Mouse (Mus musculus): ENCODE results near the gene Mga.

GRCm38 (mm10) chr2:119993515-119993914 lies 96.5 kb downstream of the Mga start:
- no peak for TF ChIP-seq POLR2A (IDR thresholded peaks at IDR 0.05; ENCODE audit: borderline replicate concordance, control insufficient read depth, low read depth, low read length)
- no peak for TF ChIP-seq CTCF (IDR thresholded peaks at IDR 0.05; ENCODE audit: control insufficient read depth, insufficient read depth, low read length)
